Mouse (Mus musculus): ENCODE measurements around the gene Gm4858. TPM values are rescaled to one million over a fixed set of nuclear protein-coding genes. Genes with fewer than 3 reads are reported as not detected.

Gm4858 gene
- polyA plus RNA-seq, 1 experiment from 2014 or later, result not detected

DNA sequence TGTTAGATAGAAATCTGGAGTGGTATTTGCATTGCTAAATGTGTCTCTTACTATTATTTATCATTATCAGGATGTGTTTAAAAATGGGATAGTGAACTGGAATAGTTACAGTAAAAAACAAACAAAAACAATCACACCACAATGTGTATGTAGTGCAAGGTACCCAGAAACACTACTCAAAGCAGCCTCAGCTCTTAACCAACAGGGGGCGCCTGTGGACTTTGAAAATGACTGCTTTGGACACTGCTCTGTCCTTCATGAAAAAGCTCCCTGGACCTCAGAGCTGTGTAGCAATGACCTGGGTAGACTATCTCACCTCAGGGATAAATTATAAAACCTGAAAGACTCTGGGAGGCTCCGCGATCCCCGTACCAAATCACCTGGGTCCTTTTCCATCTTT, 50.5 kb downstream of the Gm4858 start:
- Histone ChIP-seq H3K4me1 (no peaks in the 10 kb centered on the region), H3K9me3 (replicated peaks) (no peaks in the 10 kb centered on the region), H3K36me3 (no peaks in the 10 kb centered on the region), H3K4me3 (no peak overlapping the region), H3K27me3 (ENCODE audit: low read depth, poor library complexity, severe bottlenecking) (no peaks in the 10 kb centered on the region), H3K27ac (no peak overlapping the region)
- DNase-seq (ENCODE audit: low spot score), result no peak
- WGBS, result 35% methylated on average over 4 of the region's 4 CpGs

Other genes with a start within 250 kb of the Gm4858 start
- gene Kprp, start 241.6 kb upstream of the Gm4858 start, polyA plus RNA-seq (2016; fragmentation: Nextera tagmentation; extraction: Ambion mirVana), result not detected in 2 replicates
- gene Lce1l, start 217.5 kb upstream of the Gm4858 start, polyA plus RNA-seq (2016; fragmentation: Nextera tagmentation; extraction: Ambion mirVana), result not detected in 2 replicates
- not detected in 2 replicates for gene 2310050C09Rik, start 198.6 kb upstream of the Gm4858 start, polyA plus RNA-seq (2016; fragmentation: Nextera tagmentation; extraction: Ambion mirVana)
- not detected in 2 replicates for gene Lce3a, start 142.6 kb upstream of the Gm4858 start, polyA plus RNA-seq (2016; fragmentation: Nextera tagmentation; extraction: Ambion mirVana)
- not detected in 2 replicates for gene Lce3b, start 135.8 kb upstream of the Gm4858 start, polyA plus RNA-seq (2016; fragmentation: Nextera tagmentation; extraction: Ambion mirVana)
- not detected in 2 replicates for gene Lce3c, start 124.3 kb upstream of the Gm4858 start, polyA plus RNA-seq (2016; fragmentation: Nextera tagmentation; extraction: Ambion mirVana)
- gene Lce3d, start 111.4 kb upstream of the Gm4858 start, polyA plus RNA-seq (2016; fragmentation: Nextera tagmentation; extraction: Ambion mirVana), result not detected in 2 replicates
- gene Lce3e, start 101.8 kb upstream of the Gm4858 start, polyA plus RNA-seq (2016; fragmentation: Nextera tagmentation; extraction: Ambion mirVana), result not detected in 2 replicates
- not detected in 2 replicates for gene Lce3f, start 76.6 kb upstream of the Gm4858 start, polyA plus RNA-seq (2016; fragmentation: Nextera tagmentation; extraction: Ambion mirVana)
- 0.44 TPM in 1 of 2 replicates, not detected in the other for gene Crct1, start 53.1 kb upstream of the Gm4858 start, polyA plus RNA-seq (2016; fragmentation: Nextera tagmentation; extraction: Ambion mirVana)
- gene Lce1m, start 49.8 kb upstream of the Gm4858 start, polyA plus RNA-seq (2016; fragmentation: Nextera tagmentation; extraction: Ambion mirVana), result not detected in 2 replicates
- gene Crnn, start 76.0 kb downstream of the Gm4858 start, polyA plus RNA-seq (2016; fragmentation: Nextera tagmentation; extraction: Ambion mirVana), result not detected in 2 replicates
- not detected in 2 replicates for gene Flg2, start 128.5 kb downstream of the Gm4858 start, polyA plus RNA-seq (2016; fragmentation: Nextera tagmentation; extraction: Ambion mirVana)
- not detected in 2 replicates for gene Flg, start 204.7 kb downstream of the Gm4858 start, polyA plus RNA-seq (2016; fragmentation: Nextera tagmentation; extraction: Ambion mirVana)

Data from limb, embryonic 10.5 days (tissue).